Mouse (Mus musculus) fat pad, adult 2 months (tissue): ENCODE results near the gene Gm47959.
"Not testable (repeated sequence)": the region's sequence is repeated elsewhere in the genome, so short reads cannot be mapped to it uniquely, and the experiment has no call there.

ENCODE experiments used
- DNase-seq: peaks from one replicate; pipeline ENCODE4 v3.0.0-alpha.2; 2011; ENCODE audit warnings: low read depth, low spot score; ENCODE audit errors: extremely low read depth

Gene Gm47959

DNA sequence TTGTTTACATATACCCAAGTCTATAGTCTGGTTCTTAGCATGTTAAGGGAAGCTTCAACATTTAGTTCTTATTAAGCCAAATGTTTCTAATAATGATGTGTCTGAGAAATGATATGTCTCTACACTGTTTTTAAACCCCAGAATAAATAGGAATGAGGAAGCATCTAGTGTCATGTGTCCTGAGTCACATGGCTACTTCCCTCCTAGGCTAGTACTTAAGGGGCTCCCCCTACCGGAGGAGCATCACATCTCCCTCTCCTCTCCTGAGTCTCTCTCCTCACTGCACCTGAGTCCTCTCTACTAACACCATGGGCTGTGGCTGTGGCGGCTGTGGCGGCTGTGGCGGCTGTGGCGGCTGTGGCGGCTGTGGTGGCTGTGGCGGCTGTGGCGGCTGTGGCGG, at the start of gene Gm47959:
Gene Gm47959 (plus strand): TSS at position 243 of the 400 bp plus-strand sequence.
- DNase-seq: not testable (repeated sequence)

DNA sequence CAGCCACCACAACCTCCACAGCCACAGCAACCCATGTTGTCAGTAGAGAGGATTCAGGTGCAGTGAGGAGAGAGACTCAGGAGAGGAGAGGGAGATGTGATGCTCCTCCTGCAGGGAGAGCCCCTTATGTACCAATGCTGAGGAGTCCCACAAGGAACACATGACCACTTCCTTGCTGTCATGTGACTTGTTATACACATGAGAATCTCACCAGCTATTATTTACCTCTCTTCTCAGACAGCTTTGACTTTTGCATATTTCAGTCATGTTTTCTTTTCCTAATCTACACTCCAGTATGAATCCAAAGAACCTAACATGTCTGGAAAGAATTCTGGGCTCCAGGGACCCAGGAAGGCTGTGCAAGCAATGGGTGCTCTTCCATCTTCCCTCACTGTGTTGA, 44.4 kb upstream of the Gm47959 start, which contains the start of gene Gm7544:
Gene Gm7544 (minus strand): TSS at position 101 of the 400 bp plus-strand sequence.
- DNase-seq: not testable (repeated sequence)

DNA sequence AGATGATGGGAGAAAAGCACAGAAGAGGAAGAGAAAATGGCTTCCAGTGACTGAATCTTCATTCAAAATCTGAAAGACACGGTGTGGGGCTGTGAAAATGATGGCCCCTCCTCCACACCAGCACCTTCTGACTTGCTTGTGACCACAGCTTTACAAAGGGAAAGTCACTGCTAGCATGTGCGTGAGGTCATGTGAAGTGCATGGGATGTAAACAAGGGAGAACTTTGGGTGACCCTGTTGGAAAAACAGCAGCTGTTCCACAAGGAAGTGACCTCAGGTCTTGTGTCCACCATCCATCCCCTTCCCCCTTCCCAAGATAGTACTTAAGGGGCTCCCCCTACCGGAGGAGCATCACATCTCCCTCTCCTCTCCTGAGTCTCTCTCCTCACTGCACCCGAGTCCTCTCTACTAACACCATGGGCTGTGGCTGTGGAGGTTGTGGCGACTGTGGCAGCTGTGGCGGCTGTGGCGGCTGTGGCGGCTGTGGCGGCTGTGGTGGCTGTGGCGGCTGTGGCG, 40.4 kb upstream of the Gm47959 start, which contains the start of gene Gm47955:
Gene Gm47955 (plus strand): TSS at position 417 of the 516 bp plus-strand sequence.
- no peak for DNase-seq

DNA sequence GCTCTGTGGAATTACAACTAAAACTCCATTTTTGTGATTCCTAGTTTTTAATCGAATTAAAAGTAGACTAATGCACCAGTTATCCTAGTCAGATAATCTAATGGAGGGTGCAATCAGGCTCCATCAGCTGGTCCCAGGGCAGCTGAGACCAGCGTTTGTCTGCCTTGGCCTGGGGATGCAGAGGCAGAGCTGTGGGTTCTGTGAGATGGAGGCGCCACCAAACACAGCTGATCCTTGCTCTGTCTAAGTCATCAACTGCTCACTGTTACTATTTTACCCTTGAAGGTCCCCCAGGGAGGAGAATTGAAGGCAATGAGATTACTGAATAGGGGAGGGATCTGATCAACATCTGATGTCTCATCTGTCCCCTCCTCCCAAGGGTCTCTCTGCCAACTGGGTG, 33.9 kb upstream of the Gm47959 start:
- no peak for DNase-seq

DNA sequence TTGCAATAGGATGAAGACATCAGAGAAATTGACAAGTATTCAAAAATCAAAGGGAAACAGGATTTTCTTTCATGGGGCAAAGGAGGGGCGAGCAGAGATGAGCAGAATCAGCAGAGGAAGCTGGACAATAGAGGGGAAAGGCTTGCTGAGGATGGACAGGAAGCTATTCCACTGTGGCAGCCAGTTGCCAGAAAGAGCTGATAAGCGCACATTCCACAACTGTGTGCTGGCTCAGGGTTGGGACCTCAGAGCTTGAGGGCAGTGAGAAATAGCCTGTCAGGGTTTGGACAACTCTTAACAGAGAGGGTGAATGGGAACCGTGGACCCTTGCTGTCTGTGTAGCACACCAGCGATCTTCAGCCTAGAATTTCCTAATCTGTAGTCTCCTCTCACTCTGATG, 28.3 kb upstream of the Gm47959 start:
- DNase-seq: no peak

DNA sequence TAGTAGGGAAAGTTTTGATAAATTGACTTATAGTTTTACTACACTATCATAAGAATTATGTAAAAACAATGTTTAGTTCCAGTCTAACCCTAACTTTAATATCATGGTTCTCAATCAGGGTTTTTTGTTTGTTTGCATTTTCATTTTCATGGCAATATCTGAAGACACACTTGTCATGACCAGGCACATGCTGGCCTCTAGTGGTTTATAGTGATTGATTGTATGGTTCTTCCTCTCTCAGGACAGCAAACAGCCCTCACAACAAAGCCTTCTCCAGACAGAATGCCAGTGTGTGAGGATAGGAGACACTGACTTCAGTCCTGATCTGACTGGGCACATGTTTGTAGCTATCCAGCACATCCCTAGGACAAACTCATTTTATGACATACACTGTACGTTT, 27.1 kb upstream of the Gm47959 start:
- DNase-seq: no peak

DNA sequence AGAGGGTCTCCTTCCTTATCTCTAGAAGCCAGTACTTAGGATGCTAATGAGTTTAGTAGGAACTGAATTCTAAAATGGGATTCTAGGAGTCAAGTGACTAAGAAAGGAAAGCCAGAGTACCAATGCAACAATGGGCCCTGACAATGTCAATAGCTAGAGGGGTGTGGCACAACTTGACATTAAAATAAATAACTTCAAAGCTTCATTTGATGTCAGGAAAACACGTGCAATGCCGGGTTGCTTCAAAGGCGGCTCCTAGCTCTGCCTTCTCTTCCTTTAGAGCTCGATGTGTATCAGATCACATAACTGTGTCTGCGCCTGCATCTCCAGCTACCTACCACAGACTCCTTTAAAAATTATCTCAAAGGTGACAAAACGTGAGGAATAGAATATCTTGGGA, 26.4 kb upstream of the Gm47959 start:
- DNase-seq: no peak

DNA sequence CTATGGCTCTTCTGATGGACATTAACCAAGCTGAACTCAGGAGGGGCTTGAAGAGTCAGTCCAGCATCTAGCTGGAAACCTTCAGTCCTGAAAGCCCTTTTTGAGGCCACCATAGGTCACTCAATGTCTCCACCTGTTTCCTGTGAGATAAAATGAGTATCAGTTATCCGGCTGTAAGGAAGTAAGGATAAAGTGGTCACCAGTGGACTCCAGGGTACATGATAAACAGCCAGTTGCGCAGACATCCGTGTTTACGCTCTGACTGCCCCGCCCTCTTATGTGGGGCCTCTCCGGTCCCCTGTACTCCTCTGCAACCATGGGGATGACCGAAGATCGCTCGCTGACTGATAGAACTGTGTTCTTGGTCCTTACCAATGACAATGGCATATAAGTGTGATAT, 26.0 kb upstream of the Gm47959 start:
- DNase-seq: no peak

DNA sequence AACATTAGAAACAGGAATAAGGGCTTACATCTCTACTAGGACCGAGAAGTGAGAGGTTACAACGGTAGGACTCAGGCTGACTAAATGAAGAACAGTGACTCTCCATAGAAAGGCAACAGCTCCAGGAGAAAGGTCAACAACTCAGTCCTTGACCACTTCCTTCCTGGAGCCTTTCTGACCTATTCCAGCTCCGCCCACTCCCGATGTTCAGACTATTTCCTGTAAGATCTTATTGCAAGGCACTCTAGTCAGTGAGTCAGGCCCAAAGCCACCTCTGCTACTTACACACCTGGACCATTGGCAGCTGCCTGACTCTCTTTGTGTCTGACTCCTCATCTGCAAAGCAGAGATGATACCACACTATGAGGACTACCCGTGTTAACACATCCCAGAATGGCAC, 24.6 kb upstream of the Gm47959 start:
- no peak for DNase-seq

DNA sequence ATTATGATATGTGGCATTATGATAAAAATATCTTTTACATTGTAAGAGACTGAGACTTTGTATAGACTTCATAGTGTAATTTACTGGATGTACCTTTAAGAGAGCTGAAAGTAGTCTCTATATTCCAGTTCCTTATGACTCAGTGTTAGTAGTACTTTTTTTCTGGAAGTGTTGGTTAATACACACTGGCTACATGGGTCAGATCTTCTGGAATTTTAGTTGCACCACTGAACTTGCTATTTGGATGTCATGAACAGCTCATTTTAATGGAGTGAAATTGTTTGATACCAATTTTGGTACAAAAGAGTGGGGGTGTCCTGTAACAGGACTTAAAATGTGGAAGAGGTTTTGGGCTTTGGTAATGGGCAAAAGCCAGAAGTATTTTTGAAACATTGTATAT, 22.5 kb upstream of the Gm47959 start:
- no peak for DNase-seq

DNA sequence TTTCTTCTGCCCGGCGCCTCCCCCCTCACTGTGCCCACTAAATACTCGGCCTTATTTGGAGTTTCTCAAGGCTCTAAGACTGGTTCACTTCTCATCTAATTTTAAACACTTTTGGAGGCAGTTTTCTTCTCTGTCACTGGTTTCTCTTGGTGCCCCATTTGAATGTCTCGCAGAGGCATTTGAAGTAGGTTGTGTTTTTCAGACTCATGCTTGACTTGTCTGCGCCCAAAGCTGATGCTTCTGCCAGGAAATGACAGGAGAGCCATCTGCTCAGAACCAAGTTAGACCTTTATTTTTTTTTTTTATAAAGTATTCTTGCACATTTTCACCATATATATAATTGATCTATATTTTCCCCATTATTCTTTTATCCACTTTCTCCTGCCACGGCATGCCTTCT, 13.6 kb upstream of the Gm47959 start:
- no peak for DNase-seq

DNA sequence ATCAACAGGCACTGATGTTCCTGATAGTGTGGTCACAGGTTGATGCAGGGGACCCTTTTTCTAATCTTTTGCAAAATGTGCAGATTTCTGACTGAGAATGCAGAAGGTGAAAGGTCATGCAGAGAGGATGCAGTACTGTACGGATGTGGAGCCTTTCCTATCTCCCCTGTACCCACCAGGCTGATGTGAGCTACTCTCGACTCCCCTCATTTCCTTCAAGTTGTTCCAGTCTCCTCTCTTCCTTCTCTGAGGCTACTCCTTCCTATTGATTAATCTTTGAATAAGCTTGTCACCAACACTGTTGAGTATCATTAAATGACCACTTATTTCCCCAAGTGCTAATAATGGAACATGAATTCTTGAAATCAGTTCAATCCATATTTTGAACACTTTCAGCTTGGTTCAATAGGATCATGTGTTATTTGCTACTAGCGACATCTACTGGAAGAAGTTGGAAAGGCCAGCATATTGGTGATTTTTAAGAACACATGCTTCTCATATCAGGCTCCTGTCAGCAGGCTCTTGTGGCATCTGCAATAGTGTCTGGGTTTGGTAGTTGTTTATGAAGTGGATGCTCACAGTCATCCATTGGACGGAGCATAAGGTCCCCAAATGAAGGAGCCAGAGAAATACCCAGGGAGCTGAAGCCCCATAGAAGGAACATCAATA, 12.7 kb upstream of the Gm47959 start:
- no peak for DNase-seq

DNA sequence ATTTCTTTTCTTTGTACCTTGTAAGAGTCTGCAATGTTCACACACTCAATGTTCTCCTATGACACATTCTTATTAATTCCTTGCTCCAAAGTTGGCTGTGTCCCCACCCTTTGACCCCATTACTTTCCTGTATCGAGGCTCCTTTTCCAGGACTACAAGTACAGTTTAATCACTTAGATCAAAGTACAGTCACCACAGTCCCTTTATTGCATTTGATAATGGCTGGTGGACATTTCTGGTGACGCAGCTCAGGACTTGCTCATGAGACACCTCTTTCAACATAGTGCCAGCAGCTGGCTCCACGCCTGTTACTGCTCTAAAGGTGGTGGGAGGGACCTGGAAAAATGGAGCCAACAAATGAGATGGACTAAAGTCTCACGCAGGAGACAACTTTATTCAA, 9.3 kb upstream of the Gm47959 start:
- DNase-seq: peak; percentile 42

DNA sequence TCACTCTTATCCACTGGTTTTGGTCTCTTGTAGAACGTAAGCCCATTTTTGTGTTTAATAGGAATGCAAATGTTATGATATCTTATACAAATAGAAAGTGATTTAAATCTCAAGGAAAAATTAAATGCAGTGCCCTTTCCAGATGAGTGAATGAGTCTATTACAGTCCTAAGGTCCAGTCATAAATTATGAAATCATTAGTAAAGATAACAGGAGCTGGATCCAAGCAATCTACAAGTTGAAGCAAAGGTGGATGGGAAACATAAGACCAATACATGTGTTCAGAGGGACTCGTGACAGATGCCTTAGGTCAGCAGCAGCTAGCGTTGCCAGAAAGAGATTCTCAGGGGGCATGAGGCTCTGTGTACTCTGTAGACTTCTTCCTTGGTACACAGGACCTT, 8.8 kb upstream of the Gm47959 start:
- no peak for DNase-seq

DNA sequence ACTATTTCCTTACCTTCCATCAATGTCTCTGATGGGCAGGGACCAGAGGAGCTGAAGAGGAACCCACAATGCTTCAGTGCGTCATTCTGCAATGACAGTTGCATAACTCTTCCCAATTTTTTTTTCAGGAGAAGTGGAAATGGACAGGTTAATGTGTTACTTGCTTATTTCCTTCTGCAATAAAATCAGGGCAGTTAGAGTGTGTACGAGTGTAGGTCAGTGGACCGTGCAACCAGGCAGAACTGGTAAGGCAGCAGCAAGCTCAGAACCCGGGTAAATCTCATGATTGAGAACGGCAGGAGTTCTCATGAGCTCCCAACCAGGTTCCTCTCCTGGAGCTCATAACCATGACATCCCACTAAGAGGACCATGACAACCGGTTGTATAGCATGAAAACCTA, 8.3 kb upstream of the Gm47959 start:
- DNase-seq: no peak

DNA sequence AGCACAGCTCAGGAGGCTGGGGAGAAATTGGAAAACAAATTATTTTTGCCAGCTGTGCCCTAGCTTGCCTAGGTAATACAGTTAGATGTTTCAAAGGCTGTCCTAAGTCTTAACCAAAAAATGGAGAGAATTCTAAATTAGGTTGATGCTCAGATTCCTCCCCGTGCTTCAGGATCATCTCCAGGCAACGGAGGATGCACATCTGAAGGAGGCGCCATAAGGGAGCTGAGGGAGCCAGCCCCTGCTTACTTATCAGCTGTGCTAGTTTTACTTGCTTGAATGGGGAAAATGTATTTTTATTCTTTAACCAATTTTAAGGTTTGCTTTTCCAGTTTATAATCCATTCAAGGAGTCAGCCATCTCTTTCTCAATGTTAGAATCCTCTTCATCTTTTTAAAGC, 6.4 kb upstream of the Gm47959 start:
- no peak for DNase-seq

DNA sequence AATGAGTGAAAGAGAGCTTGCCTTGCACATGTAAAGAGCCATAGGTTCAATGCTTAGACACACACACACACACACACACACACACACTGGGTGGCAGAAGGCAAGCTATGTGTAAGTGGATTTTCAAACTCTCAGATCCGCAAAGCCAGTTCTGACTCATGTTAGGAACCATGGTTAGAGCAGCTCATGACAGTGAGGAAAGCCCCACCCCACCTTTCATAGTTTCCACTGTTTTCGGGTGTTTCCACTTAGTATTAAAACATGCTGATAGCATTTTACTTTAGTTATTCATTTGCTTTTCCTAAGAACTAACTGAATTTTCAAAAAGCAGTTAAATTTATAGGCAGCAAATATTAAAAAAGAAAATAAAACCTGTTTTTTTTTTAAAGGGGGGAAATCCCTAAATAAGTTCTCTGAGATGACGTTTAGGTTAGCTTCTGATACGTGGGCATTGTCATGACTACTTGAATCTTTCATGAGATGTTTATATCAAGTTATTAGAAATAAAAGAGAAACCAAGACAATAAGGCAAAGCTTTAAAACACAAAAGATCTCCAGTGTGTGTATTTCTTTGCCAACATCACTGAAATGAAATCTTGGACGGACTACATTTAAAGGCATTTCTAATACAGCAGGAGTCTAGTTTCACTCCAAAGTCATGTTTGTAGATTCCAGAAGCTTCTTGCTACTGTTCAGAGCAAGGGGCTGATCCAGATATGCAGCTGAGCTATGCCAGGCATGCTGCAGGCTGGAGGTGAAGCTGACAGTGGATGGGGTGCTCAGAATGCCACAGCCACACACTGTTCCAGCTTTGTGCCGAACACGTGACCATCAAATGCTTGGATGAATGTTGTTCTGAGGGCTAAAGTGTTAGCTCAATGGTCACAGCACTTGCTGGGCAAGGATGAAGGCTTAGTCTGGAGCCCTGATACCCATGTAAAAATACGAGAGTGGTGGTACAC, 6.2 kb downstream of the Gm47959 start:
- DNase-seq: no peak

DNA sequence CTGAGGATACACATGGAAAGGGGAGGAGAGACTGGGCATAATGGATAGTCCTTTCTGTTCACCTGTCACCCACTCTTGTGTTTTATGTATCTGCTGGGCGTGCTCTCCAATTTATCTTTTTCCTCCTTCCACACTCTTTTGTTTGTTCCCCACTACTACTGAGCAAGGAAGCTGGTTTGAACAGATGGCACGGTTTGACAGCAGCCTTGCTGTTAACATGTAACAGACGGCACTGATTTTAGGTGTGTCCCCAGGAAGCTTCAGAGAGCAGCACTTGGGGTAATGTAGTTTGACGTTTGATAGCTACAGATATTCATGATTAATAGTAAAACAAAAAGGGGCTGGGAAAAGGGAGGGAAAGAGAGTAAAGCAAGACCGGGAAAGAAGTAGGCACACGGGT, 7.1 kb downstream of the Gm47959 start:
- no peak for DNase-seq

DNA sequence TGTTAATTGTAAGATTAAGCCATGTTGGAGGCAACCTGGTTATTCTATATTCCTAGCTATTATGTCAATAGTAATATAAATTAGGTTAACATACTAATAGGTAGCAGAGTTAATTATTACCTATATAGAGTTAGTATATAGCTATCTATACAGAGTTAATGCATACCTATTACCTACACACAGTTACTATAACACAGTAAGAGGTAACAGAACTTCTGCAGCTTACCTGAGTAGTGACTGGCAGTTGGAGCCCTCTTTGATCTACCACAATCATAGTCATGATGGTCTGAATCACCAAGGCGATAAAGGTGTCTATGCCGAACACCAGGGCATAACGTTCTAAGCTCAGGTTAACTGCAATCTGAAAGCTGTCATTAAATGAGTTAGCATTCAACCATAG, 14.1 kb downstream of the Gm47959 start:
- DNase-seq: no peak

DNA sequence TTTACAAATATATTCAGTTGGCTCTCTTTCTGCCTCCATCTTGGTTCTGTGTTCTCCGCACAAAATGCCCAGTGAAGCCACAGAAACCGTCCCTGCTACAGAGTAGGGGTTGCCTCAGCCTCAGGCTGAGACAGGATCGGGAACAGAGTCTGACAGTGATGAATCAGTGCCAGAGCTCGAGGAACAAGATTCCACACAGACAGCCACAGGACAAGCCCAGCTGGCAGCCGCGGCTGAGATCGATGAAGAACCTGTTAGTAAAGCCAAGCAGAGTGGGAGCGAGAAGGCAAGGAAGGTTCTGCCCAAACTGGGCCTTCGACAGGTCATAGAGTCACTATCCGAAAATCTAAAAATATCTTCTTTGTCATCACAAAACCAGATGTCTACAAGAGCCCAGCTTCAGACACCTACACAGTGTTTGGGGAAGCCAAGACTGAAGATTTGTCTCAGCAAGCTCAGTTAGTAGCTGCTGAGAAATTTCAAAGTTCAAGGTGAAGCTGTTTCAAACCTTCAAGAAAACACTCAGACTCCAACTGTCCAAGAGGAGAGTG, 15.1 kb downstream of the Gm47959 start:
- DNase-seq: no peak

DNA sequence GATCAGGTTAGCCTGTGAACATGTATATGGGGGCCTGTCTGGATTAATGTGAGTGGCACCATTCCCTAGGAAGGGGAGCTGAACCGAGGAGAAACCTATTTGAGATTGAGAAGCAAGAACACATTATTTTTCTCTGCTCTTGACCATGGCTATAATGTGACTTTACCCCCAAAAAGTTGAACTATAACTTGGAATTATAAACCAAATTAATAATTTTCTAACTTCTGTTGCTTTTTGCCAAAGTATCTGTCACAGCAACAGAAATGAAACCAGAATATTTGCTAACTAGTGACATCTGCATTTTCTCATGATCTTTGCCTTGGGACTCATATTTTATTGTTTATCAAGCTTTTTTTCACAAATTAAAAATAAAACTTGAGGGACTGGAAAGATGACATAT, 16.2 kb downstream of the Gm47959 start:
- no peak for DNase-seq

DNA sequence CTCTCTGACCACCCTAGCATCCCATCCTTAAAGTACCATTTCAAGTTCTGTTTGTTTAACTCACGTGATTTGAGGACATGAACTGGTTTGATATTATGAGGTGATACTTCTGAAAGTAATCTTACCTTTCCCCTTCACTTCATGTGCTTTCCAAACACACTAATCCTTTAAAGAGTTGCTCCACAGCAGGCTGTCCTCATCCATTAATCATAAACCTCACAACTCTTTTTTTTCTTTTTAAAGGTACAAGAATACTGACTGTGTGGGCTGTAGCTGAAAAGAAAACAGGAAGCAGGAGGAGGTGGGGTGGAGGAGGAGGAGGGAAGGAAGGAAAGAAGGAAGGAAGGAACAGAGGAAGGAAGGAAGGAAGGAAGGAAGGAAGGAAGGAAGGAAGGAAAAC, 31.6 kb downstream of the Gm47959 start:
- DNase-seq: no peak
